Mouse (Mus musculus) kidney, postnatal 0 days (tissue): ENCODE measurements at regions not wholly inside any gene's neighbourhood (a gene's known extent, or its start where the extent isn't known, plus 50 kb on each side); places are given as distances from the start of the nearest gene placed in this dataset.
A peak's percentile ranks its signal among the peaks of the same experiment; 100 is the strongest.

ENCODE experiments used
- ATAC-seq: fragments of 200-750 bp; cut with Nextera tagmentation; replicated peaks from 2 replicates; pipeline ENCODE4 v1.8.0; 2017; ENCODE audit warnings: low read depth, moderate number of reproducible peaks, moderate TSS enrichment, moderate library complexity; ENCODE audit not compliant: low FRiP score
- DNase-seq: peaks from one replicate; pipeline ENCODE4 v3.0.0-alpha.2; 2016; ENCODE audit warnings: low spot score
- H3K27ac ChIP-seq: fragments of 300-500 bp; sonication (generic); 2 replicates; pipeline ENCODE4 v1.5.1; 2014; ENCODE audit warnings: mild to moderate bottlenecking
- H3K27me3 ChIP-seq: fragments of 300-500 bp; sonication (generic); 2 replicates; pipeline ENCODE4 v1.6.1; 2014; ENCODE audit warnings: low read length, mixed read lengths; ENCODE audit not compliant: insufficient read depth
- H3K36me3 ChIP-seq: fragments of 300-500 bp; sonication (generic); 2 replicates; pipeline ENCODE4 v1.6.1; 2014; ENCODE audit warnings: low read length, mixed read lengths; ENCODE audit not compliant: insufficient read depth
- H3K4me1 ChIP-seq: fragments of 300-500 bp; sonication (generic); replicated peaks from 2 replicates; pipeline ENCODE4 v1.6.1; 2014; ENCODE audit warnings: antibody characterized with exemption, low read length, mixed read lengths; ENCODE audit not compliant: insufficient read depth
- H3K4me2 ChIP-seq: fragments of 300-500 bp; sonication (generic); 2 replicates; pipeline ENCODE4 v1.6.1; 2014; ENCODE audit warnings: mild to moderate bottlenecking, low read length, moderate library complexity, mixed read lengths
- H3K4me3 ChIP-seq: fragments of 300-500 bp; sonication (generic); replicated peaks from 2 replicates; pipeline ENCODE4 v1.5.1; 2014; ENCODE audit warnings: low read depth, low read length
- H3K9ac ChIP-seq: fragments of 300-500 bp; sonication (generic); 2 replicates; pipeline ENCODE4 v1.6.1; 2014; ENCODE audit warnings: low read depth, low read length
- H3K9me3 ChIP-seq: fragments of 300-500 bp; sonication (generic); replicated peaks from 2 replicates; pipeline ENCODE4 v1.6.1; 2016; ENCODE audit warnings: low read length, inconsistent platforms, mixed read lengths
- CTCF ChIP-seq: IDR thresholded peaks from 2 replicates; pipeline ENCODE4 v1.5.1; 2016; ENCODE audit warnings: antibody characterized with exemption, low read depth, mild to moderate bottlenecking, moderate library complexity
- WGBS: fragments of 180-500 bp; shearing (Covaris S2); extraction: QIAGEN DNeasy Blood & Tissue Kit; methylation state at CpG from one replicate; pipeline ENCODE4 v1.1.7; 2014; 5-methylcytosine and 5-hydroxymethylcytosine counted together

GRCm38 (mm10) chr7:111354066-111354465 is 271.2 kb upstream of the Eif4g2 start:
- DNase-seq, result no peak
- Histone ChIP-seq H3K9me3 (no peaks in the 10 kb centered on the region), H3K4me3 (no peak overlapping the region), H3K27ac (no peak overlapping the region), H3K36me3 (no peaks in the 10 kb centered on the region), H3K9ac (no peak overlapping the region), H3K4me2 (no peak overlapping the region), H3K27me3 (no peaks in the 10 kb centered on the region), H3K4me1 (no peaks in the 10 kb centered on the region)
- TF ChIP-seq CTCF, result no peak
- ATAC-seq, result no peak
- WGBS, result 77% methylated on average over 4 of the region's 4 CpGs

DNA sequence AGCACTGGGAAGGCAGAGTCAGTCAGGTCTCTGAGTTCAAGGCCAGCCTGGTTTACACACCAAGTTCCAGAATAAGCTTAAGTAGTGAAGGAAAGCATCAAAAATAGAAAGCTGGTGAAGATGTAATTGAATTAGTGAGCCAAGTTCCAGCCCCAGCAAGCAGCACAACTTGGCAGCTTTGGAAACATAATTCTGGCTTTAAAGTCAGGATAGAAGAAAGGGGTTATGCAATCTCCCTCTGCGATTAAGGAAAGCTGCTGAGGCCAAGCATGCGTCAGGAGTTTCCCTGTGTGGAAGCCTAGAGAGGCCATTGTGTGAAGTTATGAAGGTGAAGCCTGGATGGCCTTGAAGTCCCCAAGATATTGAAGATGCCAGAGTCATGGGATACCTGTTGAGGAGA is 269.3 kb upstream of the Eif4g2 start:
- DNase-seq, result no peak
- TF ChIP-seq CTCF, result no peak
- H3K27ac ChIP-seq, result no peak overlapping the region
- no peaks in the 10 kb centered on the region for H3K4me1 ChIP-seq
- no peak overlapping the region for H3K9ac ChIP-seq
- no peaks in the 10 kb centered on the region for H3K27me3 ChIP-seq
- H3K36me3 ChIP-seq, result no peaks in the 10 kb centered on the region
- H3K4me3 ChIP-seq, result no peak overlapping the region
- no peaks in the 10 kb centered on the region for H3K9me3 ChIP-seq
- ATAC-seq, result no peak
- H3K4me2 ChIP-seq, result no peak overlapping the region
- 95% methylated on average over 2 of the region's 2 CpGs for WGBS

DNA sequence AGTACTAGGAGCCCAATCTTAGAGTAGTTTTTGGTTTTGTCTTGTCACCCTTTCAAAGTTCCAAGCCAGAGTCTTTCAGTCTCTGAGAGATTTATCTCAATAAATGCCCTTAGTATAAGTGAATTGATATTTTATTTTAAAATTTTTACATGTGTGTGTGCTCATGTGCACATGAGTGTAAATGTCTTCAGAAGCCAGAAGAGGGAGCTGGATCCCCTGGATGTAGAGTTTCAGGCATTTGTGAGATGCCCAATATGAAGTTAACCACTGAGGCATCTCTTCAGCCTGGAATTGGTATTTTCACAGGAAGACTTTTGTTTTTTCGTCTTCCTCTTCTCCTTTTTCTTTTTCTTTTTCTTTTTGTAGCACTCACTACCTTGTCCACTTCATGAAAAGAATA is 262.3 kb upstream of the Eif4g2 start:
- Histone ChIP-seq H3K36me3 (no peaks in the 10 kb centered on the region), H3K9ac (no peak overlapping the region), H3K9me3 (no peaks in the 10 kb centered on the region), H3K4me3 (no peak overlapping the region), H3K4me1 (no peaks in the 10 kb centered on the region), H3K27me3 (no peaks in the 10 kb centered on the region), H3K27ac (no peak overlapping the region), H3K4me2 (no peak overlapping the region)
- ATAC-seq, result no peak
- peak; percentile 43; the same call in 1 of the 2 replicates for TF ChIP-seq CTCF
- no peak for DNase-seq
- 81% methylated on average over 1 of the region's 1 CpGs for WGBS

- Histone ChIP-seq H3K36me3 (no peaks in the 10 kb centered on the region), H3K9ac (no peak overlapping the region), H3K4me3 (no peak overlapping the region), H3K4me1 (no peaks in the 10 kb centered on the region), H3K4me2 (no peak overlapping the region), H3K9me3 (no peaks in the 10 kb centered on the region), H3K27ac (no peak overlapping the region), H3K27me3 (no peaks in the 10 kb centered on the region)
- 70% methylated on average over 3 of the region's 3 CpGs for WGBS
- TF ChIP-seq CTCF, result no peak
- ATAC-seq (no peak), DNase-seq (no peak)
Observed at GRCm38 (mm10) chr7:111337053-111337452, 254.2 kb upstream of the Eif4g2 start.

DNA sequence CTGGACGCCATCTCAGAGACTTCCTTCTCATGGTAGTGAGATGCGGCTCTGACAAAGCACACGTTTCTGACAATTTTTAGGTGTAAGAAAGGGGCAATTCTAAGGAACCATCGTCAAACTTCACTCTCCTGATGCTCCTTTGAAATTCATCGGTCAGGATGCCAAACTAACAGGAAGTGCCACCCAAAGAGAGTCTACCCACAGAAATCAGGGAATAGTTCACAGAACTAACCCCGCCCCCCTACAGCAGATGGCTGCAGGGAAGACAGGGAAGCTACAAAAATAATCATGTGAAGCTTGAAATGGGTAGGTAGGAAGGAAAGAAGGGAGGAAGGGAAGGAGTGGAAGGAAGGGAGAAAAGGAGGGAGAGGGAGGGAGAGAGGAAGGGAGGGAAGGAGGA is 240.1 kb upstream of the Eif4g2 start:
- Histone ChIP-seq H3K9me3 (no peaks in the 10 kb centered on the region), H3K4me1 (no peaks in the 10 kb centered on the region), H3K4me3 (no peak overlapping the region), H3K9ac (no peak overlapping the region), H3K4me2 (no peak overlapping the region), H3K27me3 (no peaks in the 10 kb centered on the region), H3K36me3 (no peaks in the 10 kb centered on the region), H3K27ac (no peak overlapping the region)
- WGBS, result 80% methylated on average over 6 of the region's 6 CpGs
- ATAC-seq (no peak), DNase-seq (no peak)
- TF ChIP-seq CTCF, result no peak

DNA sequence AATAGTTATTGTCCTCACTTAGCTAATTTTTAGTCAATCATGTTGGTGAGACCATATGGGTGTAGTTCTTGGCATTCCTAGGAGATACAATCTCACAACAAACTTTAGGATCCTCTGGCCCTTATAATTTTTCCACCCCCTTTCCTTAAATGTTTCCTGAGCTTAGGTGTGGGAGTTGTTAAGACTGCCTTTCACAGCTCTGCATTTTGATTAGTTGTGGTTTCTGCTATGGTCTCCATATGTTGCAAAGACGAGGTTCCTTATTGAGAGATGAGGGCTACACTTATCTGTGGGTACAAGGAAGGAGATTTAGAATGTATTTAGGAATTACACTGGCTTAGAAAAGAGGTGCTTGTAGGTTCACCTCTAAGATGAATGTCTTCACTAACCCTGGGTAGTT is 237.1 kb upstream of the Eif4g2 start:
- H3K36me3 ChIP-seq, result no peaks in the 10 kb centered on the region
- DNase-seq, result no peak
- H3K4me3 ChIP-seq, result no peak overlapping the region
- H3K4me1 ChIP-seq, result no peaks in the 10 kb centered on the region
- H3K9me3 ChIP-seq, result no peaks in the 10 kb centered on the region
- H3K27ac ChIP-seq, result no peak overlapping the region
- WGBS, result 77% methylated on average over 1 of the region's 1 CpGs
- no peak for ATAC-seq
- no peak overlapping the region for H3K4me2 ChIP-seq
- H3K9ac ChIP-seq, result no peak overlapping the region
- no peak for TF ChIP-seq CTCF
- no peaks in the 10 kb centered on the region for H3K27me3 ChIP-seq

DNA sequence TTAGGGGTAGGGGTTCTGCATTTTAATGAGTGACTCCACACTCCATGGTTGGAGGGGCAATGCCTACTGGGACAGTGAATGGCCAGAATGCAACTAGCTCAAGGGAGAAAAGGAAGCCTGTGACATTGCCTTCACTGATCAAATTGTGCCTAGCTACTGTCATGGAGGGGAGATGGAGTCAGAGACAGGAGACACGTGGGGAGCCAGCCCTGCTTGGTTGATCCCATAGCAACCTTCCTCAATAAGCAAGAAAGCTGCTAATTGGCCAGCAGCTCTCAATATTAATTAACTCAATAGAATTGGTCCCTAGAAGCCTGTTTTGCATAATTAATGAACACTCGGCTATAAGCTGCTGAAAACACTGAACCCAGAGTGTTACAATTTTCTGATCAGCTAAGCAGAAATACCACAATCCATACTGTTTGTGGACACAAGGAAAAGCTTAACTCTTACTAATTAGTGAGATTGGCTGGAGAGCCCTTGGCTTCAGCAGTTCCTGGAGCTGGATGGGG is 233.7 kb upstream of the Eif4g2 start:
- Histone ChIP-seq H3K27ac (no peak overlapping the region), H3K4me3 (no peak overlapping the region), H3K4me2 (no peak overlapping the region), H3K36me3 (no peaks in the 10 kb centered on the region), H3K9me3 (0 out of 2 replicates have a peak, but pooled peaks cover 2% of the 10 kb centered on the region), H3K9ac (no peak overlapping the region), H3K27me3 (no peaks in the 10 kb centered on the region), H3K4me1 (no peaks in the 10 kb centered on the region)
- 72% methylated on average over 2 of the region's 2 CpGs for WGBS
- ATAC-seq (no peak), DNase-seq (no peak)
- TF ChIP-seq CTCF, result no peak
